Mouse (Mus musculus): ENCODE data around the gene Tcp10a. TPM values are rescaled to one million over a fixed set of nuclear protein-coding genes. Genes with fewer than 3 reads are reported as not detected.
"Not testable (repeated sequence)": the region's sequence is repeated elsewhere in the genome, so short reads cannot be mapped to it uniquely, and the experiment has no call there.

Gene Tcp10a
- polyA plus RNA-seq, 1 experiment from 2014 or later: not detected

GRCm38 (mm10) chr17:7315693-7316382, 8.6 kb upstream of the Tcp10a start:
- H3K27me3 ChIP-seq (ENCODE audit: control insufficient read depth, insufficient read depth, low read depth, low read length); H3K36me3 ChIP-seq (ENCODE audit: control insufficient read depth, insufficient read depth); ATAC-seq (ENCODE audit: low read depth); H3K4me3 ChIP-seq (ENCODE audit: low read depth, low read length); H3K27ac ChIP-seq (ENCODE audit: low read length); H3K9me3 ChIP-seq (replicated peaks; ENCODE audit: control insufficient read depth, low read length); H3K4me1 ChIP-seq (ENCODE audit: control insufficient read depth, low read depth, low read length); H3K9ac ChIP-seq (ENCODE audit: low read depth, low read length); H3K4me2 ChIP-seq (ENCODE audit: low read depth, low read length): not testable (repeated sequence)
- WGBS (ENCODE audit: insufficient replicate concordance): 51% methylated on average over 6 of the region's 8 CpGs

- H3K27me3 ChIP-seq (ENCODE audit: control insufficient read depth, insufficient read depth, low read depth, low read length); H3K4me3 ChIP-seq (ENCODE audit: low read depth, low read length); H3K9ac ChIP-seq (ENCODE audit: low read depth, low read length); ATAC-seq (ENCODE audit: low read depth); H3K9me3 ChIP-seq (replicated peaks; ENCODE audit: control insufficient read depth, low read length); H3K4me1 ChIP-seq (ENCODE audit: control insufficient read depth, low read depth, low read length); H3K36me3 ChIP-seq (ENCODE audit: control insufficient read depth, insufficient read depth); H3K27ac ChIP-seq (ENCODE audit: low read length); H3K4me2 ChIP-seq (ENCODE audit: low read depth, low read length): not testable (repeated sequence)
- 72% methylated on average over 6 of the region's 6 CpGs for WGBS (ENCODE audit: insufficient replicate concordance)
Observed at GRCm38 (mm10) chr17:7319789-7320188, 4.7 kb upstream of the Tcp10a start.

- not testable (repeated sequence) for H3K36me3 ChIP-seq (ENCODE audit: control insufficient read depth, insufficient read depth); H3K27ac ChIP-seq (ENCODE audit: low read length); H3K9me3 ChIP-seq (replicated peaks; ENCODE audit: control insufficient read depth, low read length); H3K9ac ChIP-seq (ENCODE audit: low read depth, low read length); ATAC-seq (ENCODE audit: low read depth); H3K4me3 ChIP-seq (ENCODE audit: low read depth, low read length); H3K4me1 ChIP-seq (ENCODE audit: control insufficient read depth, low read depth, low read length); H3K27me3 ChIP-seq (ENCODE audit: control insufficient read depth, insufficient read depth, low read depth, low read length); H3K4me2 ChIP-seq (ENCODE audit: low read depth, low read length)
- WGBS (ENCODE audit: insufficient replicate concordance): 20% methylated on average over 3 of the region's 8 CpGs
Observed at GRCm38 (mm10) chr17:7326415-7326814, 2.0 kb downstream of the Tcp10a start.

GRCm38 (mm10) chr17:7332745-7333144, 8.3 kb downstream of the Tcp10a start:
- not testable (repeated sequence) for ATAC-seq (ENCODE audit: low read depth); H3K4me3 ChIP-seq (ENCODE audit: low read depth, low read length); H3K27me3 ChIP-seq (ENCODE audit: control insufficient read depth, insufficient read depth, low read depth, low read length); H3K9ac ChIP-seq (ENCODE audit: low read depth, low read length); H3K4me1 ChIP-seq (ENCODE audit: control insufficient read depth, low read depth, low read length); H3K27ac ChIP-seq (ENCODE audit: low read length); H3K9me3 ChIP-seq (replicated peaks; ENCODE audit: control insufficient read depth, low read length); H3K4me2 ChIP-seq (ENCODE audit: low read depth, low read length); H3K36me3 ChIP-seq (ENCODE audit: control insufficient read depth, insufficient read depth)
- 51% methylated on average over 3 of the region's 5 CpGs for WGBS (ENCODE audit: insufficient replicate concordance)

GRCm38 (mm10) chr17:7337381-7337780, 12.9 kb downstream of the Tcp10a start:
- H3K4me2 ChIP-seq (ENCODE audit: low read depth, low read length); H3K4me3 ChIP-seq (ENCODE audit: low read depth, low read length); H3K4me1 ChIP-seq (ENCODE audit: control insufficient read depth, low read depth, low read length): not testable (repeated sequence)

GRCm38 (mm10) chr17:7348765-7349164, 24.3 kb downstream of the Tcp10a start:
- not testable (repeated sequence) for H3K9ac ChIP-seq (ENCODE audit: low read depth, low read length); H3K36me3 ChIP-seq (ENCODE audit: control insufficient read depth, insufficient read depth); H3K4me3 ChIP-seq (ENCODE audit: low read depth, low read length); H3K27me3 ChIP-seq (ENCODE audit: control insufficient read depth, insufficient read depth, low read depth, low read length); ATAC-seq (ENCODE audit: low read depth); H3K27ac ChIP-seq (ENCODE audit: low read length); H3K4me1 ChIP-seq (ENCODE audit: control insufficient read depth, low read depth, low read length); H3K9me3 ChIP-seq (replicated peaks; ENCODE audit: control insufficient read depth, low read length); H3K4me2 ChIP-seq (ENCODE audit: low read depth, low read length)
- 55% methylated on average over 2 of the region's 3 CpGs for WGBS (ENCODE audit: insufficient replicate concordance)

More at GRCm38 (mm10) chr17:7337381-7337780, 12.9 kb downstream of the Tcp10a start:
- H3K27me3 ChIP-seq (ENCODE audit: control insufficient read depth, insufficient read depth, low read depth, low read length); ATAC-seq (ENCODE audit: low read depth); H3K9ac ChIP-seq (ENCODE audit: low read depth, low read length); H3K36me3 ChIP-seq (ENCODE audit: control insufficient read depth, insufficient read depth); H3K9me3 ChIP-seq (replicated peaks; ENCODE audit: control insufficient read depth, low read length); H3K27ac ChIP-seq (ENCODE audit: low read length): not testable (repeated sequence)
- 61% methylated on average over 7 of the region's 9 CpGs for WGBS (ENCODE audit: insufficient replicate concordance)

DNA sequence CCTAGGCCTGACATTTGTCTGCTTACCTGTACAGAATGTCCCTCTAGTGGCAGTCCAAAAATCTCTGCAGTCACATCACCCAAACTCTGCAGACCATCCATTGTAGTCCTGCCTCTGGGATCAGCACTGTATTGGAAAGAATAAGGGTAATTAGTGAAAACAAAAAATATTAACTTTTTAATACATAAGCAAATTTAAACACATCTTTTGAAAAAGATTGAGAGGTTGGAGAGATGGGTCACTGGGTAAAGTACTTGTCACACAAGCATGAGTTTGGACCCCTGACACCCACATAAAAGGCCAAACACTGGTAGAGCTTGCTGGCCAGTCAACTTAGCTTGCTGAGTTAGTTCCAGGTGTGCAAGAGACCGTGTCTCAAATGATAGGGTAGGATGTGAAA, 28.1 kb downstream of the Tcp10a start, which contains the start of gene Ttll2:
Ttll2 (minus strand) TSS at position 101 of the 400 bp plus-strand sequence.
- H3K27me3 ChIP-seq (ENCODE audit: control insufficient read depth, insufficient read depth, low read depth, low read length); H3K9me3 ChIP-seq (replicated peaks; ENCODE audit: control insufficient read depth, low read length); H3K4me2 ChIP-seq (ENCODE audit: low read depth, low read length); H3K27ac ChIP-seq (ENCODE audit: low read length); ATAC-seq (ENCODE audit: low read depth); H3K9ac ChIP-seq (ENCODE audit: low read depth, low read length); H3K36me3 ChIP-seq (ENCODE audit: control insufficient read depth, insufficient read depth); H3K4me3 ChIP-seq (ENCODE audit: low read depth, low read length); H3K4me1 ChIP-seq (ENCODE audit: control insufficient read depth, low read depth, low read length): not testable (repeated sequence)
- no CpG with 5 or more reads among the region's 1 CpGs for WGBS (ENCODE audit: insufficient replicate concordance)

DNA sequence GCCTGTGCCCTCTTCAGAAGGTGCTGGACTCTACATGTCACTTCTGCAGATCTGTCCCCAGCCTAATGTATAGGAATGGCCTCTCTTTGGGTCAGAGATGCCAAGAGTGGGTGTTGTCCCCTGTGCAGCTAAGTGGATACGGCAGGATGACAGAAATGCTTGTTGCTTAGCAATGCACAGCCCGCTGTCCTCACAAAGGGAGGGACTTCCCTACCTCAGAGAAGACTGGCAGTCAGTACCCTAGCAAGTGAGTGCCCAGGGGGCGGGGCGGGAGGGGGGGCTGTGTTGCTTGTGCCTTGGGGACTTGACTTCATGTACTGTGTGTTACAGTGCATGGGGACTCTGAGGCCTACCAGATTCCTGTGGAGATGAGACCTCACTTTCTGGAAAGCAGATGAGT, 35.4 kb downstream of the Tcp10a start:
- 65% methylated on average over 4 of the region's 4 CpGs for whole genome bisulfite sequencing (ENCODE audit: insufficient replicate concordance)
- H3K27me3 ChIP-seq (ENCODE audit: control insufficient read depth, insufficient read depth, low read depth, low read length); ATAC-seq (ENCODE audit: low read depth); H3K9ac ChIP-seq (ENCODE audit: low read depth, low read length); H3K27ac ChIP-seq (ENCODE audit: low read length); H3K4me3 ChIP-seq (ENCODE audit: low read depth, low read length); H3K36me3 ChIP-seq (ENCODE audit: control insufficient read depth, insufficient read depth); H3K4me1 ChIP-seq (ENCODE audit: control insufficient read depth, low read depth, low read length); H3K4me2 ChIP-seq (ENCODE audit: low read depth, low read length); H3K9me3 ChIP-seq (replicated peaks; ENCODE audit: control insufficient read depth, low read length): not testable (repeated sequence)

DNA sequence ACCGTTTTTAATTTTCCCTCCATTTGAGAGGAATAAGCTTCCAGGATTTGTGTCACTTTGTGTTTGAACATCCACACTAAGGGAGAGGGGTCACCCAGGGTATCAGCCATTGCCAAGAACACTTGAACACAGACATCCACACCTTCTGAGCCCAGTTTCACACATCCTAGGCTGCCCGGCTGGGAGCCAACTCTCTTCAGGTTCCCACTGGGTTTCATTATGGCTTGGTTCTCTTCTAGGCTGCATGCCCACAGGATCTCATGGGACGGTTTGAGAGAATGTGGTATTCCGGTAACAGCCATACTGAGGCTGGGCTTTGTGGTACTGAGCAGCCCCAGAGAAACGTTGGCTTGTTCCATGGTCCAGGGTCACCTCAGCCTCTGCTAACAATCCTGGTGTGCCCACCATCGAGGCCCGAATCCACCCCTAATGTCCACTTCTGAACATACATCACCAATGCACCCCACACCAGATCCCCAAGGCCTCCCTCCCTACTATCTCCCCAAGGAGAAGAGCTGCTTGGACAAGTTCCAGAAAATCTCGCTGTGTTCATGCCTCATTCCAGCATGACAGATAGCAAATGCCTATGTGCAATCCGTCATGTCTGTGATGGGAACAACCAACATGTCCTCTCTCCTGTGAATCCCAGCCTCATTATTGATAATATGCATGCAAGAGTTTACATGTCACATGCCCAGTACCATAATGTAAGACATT, 36.5 kb downstream of the Tcp10a start:
- H3K27ac ChIP-seq (ENCODE audit: low read length); H3K9me3 ChIP-seq (replicated peaks; ENCODE audit: control insufficient read depth, low read length); H3K4me3 ChIP-seq (ENCODE audit: low read depth, low read length); H3K36me3 ChIP-seq (ENCODE audit: control insufficient read depth, insufficient read depth); H3K4me1 ChIP-seq (ENCODE audit: control insufficient read depth, low read depth, low read length); H3K27me3 ChIP-seq (ENCODE audit: control insufficient read depth, insufficient read depth, low read depth, low read length); ATAC-seq (ENCODE audit: low read depth); H3K4me2 ChIP-seq (ENCODE audit: low read depth, low read length); H3K9ac ChIP-seq (ENCODE audit: low read depth, low read length): not testable (repeated sequence)
- 60% methylated on average over 9 of the region's 9 CpGs for WGBS (ENCODE audit: insufficient replicate concordance)
